Mouse (Mus musculus) lung, embryonic 14.5 days (tissue): ENCODE data around the gene Tbl3. TPM values are rescaled to one million over a fixed set of nuclear protein-coding genes. Genes with fewer than 3 reads are reported as not detected.
A peak's percentile ranks its signal among the peaks of the same experiment; 100 is the strongest.

Experiments
- ATAC-seq: fragments of 200-750 bp; cut with Nextera tagmentation; 2 replicates; pipeline ENCODE4 v1.8.0; 2017; ENCODE audit warnings: mild to moderate bottlenecking, moderate TSS enrichment, moderate library complexity; ENCODE audit not compliant: insufficient read depth
- DNase-seq: peaks from one replicate; pipeline ENCODE4 v3.0.0-alpha.2; 2015
- H3K27ac ChIP-seq: fragments of 300-500 bp; sonication (generic); 2 replicates; pipeline ENCODE4 v1.5.1; 2014; ENCODE audit warnings: low read depth, mild to moderate bottlenecking, moderate library complexity
- H3K27me3 ChIP-seq: fragments of 300-500 bp; sonication (generic); 2 replicates; pipeline ENCODE4 v1.6.1; 2014; ENCODE audit warnings: low read length, control low read depth; ENCODE audit not compliant: insufficient read depth
- H3K36me3 ChIP-seq: fragments of 300-500 bp; sonication (generic); 2 replicates; pipeline ENCODE4 v1.6.1; 2014; ENCODE audit warnings: control low read depth; ENCODE audit not compliant: insufficient read depth
- H3K4me1 ChIP-seq: fragments of 300-500 bp; sonication (generic); 2 replicates; pipeline ENCODE4 v1.6.1; 2014; ENCODE audit warnings: antibody characterized with exemption, control low read depth; ENCODE audit not compliant: insufficient read depth
- H3K4me2 ChIP-seq: fragments of 300-500 bp; sonication (generic); 2 replicates; pipeline ENCODE4 v1.6.1; 2014; ENCODE audit warnings: mild to moderate bottlenecking
- H3K4me3 ChIP-seq: fragments of 300-500 bp; sonication (generic); 2 replicates; pipeline ENCODE4 v1.5.1; 2014; ENCODE audit warnings: low read depth, low read length
- H3K9ac ChIP-seq: fragments of 300-500 bp; sonication (generic); 2 replicates; pipeline ENCODE4 v1.6.1; 2014
- H3K9me3 ChIP-seq: fragments of 300-500 bp; sonication (generic); 2 replicates; pipeline ENCODE4 v1.6.1; 2016; ENCODE audit warnings: low read depth, low read length, control low read depth
- CTCF ChIP-seq: IDR thresholded peaks from 2 replicates; pipeline ENCODE4 v1.5.1; 2016; ENCODE audit warnings: antibody characterized with exemption, low read depth
- WGBS: fragments of 180-500 bp; shearing (Covaris S2); extraction: QIAGEN DNeasy Blood & Tissue Kit; methylation state at CpG from one replicate; pipeline ENCODE4 v1.1.7; 2014; 5-methylcytosine and 5-hydroxymethylcytosine counted together
- polyA plus RNA-seq: library from polyadenylated mRNA; unstranded; fragments of >200 nt; fragmentation: Nextera tagmentation; extraction: Ambion mirVana; gene quantifications from 2 replicates; pipeline ENCODE4 v1.2.1, GENCODE M21; 2014

The Tbl3 gene
- polyA plus RNA-seq, 1 experiment from 2014 or later = 112 TPM

DNA sequence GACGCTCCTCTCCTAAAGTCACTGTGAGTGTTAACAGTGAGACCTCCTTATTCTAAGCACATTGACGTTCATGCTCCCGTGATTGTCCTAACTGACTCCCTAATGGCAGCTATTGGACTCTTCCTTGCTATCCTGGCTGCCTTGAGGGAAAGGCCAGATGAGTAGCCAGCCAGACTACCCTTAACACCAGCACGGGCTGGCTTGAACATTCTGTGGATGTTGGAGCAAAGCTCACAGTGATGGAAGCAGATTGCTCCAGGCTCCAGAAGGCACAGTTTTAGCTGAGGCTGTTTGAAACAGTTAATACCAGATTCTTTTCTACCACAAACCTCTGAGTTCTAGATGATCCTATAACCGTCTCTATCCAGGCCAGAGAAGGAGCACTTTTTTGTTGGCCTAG is 36.4 kb upstream of the Tbl3 start:
- Histone ChIP-seq H3K9me3 (no peaks in the 10 kb centered on the region), H3K9ac (no peak overlapping the region), H3K27ac (no peak overlapping the region), H3K4me1 (no peaks in the 10 kb centered on the region), H3K4me2 (no peak overlapping the region), H3K27me3 (no peaks in the 10 kb centered on the region), H3K36me3 (peaks cover 12% of the 10 kb centered on the region; the same call in 1 of the 2 replicates), H3K4me3 (no peak overlapping the region)
- DNase-seq (no peak), ATAC-seq (no peak)
- no peak for TF ChIP-seq CTCF
- WGBS = 72% methylated on average over 5 of the region's 5 CpGs

DNA sequence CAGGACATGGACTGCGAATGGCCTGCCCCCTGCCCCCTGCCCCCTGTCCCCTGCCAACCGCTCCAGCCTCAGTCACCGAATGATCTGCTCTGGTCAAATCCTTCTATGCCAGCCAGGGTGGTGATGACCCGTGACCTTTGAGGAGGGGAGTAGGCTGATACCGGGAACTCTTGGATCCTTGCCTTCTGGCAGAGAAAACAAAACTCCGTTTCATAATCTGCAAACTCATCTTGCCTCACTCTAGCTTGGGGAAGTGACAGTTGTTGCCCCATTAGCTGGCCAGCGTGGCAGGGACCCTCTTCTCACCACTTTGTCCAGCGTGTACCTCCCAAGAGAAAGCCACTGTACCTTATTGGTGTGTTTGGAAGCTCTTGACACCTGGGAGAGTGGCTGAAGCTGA is 34.8 kb upstream of the Tbl3 start:
- ATAC-seq = no peak
- DNase-seq = no peak
- WGBS = 76% methylated on average over 8 of the region's 8 CpGs
- H3K36me3 ChIP-seq = peaks cover 12% of the 10 kb centered on the region; the same call in 1 of the 2 replicates
- peaks cover 2% of the 10 kb centered on the region; the same call in 1 of the 2 replicates for H3K4me1 ChIP-seq
- H3K9ac ChIP-seq = no peak overlapping the region; the same call in 1 of the 2 replicates
- TF ChIP-seq CTCF = no peak
- no peak overlapping the region for H3K4me3 ChIP-seq
- no peak overlapping the region for H3K27ac ChIP-seq
- no peak overlapping the region for H3K4me2 ChIP-seq
- no peaks in the 10 kb centered on the region for H3K27me3 ChIP-seq
- no peaks in the 10 kb centered on the region for H3K9me3 ChIP-seq

DNA sequence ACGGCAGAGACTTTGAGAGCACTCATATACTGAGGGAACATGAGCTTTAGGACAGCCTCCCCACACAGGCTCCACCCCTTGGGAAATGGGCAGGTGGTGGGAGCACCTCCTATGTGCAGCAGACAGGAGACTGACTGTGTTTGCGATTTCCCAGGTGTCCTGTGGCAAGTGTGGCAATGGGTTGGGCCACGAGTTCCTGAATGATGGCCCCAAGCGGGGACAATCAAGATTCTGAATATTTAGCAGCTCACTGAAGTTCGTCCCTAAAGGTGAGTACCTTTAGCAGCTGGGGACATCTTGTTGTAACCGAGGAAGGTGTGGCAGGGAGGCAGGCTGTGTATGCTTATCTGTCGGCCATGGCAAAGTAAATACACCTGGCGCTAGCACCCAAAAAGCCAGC is 32.5 kb upstream of the Tbl3 start:
- peaks cover 11% of the 10 kb centered on the region for H3K4me1 ChIP-seq
- no peaks in the 10 kb centered on the region for H3K9me3 ChIP-seq
- DNase-seq (no peak), ATAC-seq (no peak)
- no peak overlapping the region for H3K27ac ChIP-seq
- peaks cover 12% of the 10 kb centered on the region; the same call in 1 of the 2 replicates for H3K36me3 ChIP-seq
- no peak overlapping the region for H3K4me2 ChIP-seq
- no peaks in the 10 kb centered on the region for H3K27me3 ChIP-seq
- WGBS = 68% methylated on average over 8 of the region's 8 CpGs
- no peak for TF ChIP-seq CTCF
- H3K9ac ChIP-seq = no peak overlapping the region
- no peak overlapping the region for H3K4me3 ChIP-seq

DNA sequence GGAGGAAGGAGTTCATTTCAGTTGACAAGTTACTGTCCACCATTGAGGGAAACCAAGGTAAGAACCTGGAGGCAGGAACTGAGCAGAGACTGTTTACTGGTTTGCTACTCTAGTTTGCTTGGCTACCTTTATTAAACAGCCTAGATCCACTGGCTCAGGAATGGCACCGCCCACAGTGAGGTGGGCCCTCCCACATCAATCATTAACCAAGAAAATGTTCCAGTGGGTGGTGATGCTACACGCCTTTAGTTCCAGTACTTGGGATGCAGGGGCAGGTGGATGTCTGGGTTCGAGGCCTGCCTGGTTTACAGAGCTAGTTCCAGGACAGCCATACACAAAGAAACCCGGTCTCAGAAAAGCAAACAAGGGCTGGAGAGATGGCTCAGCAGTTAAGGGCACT is 30.8 kb upstream of the Tbl3 start:
- no peak for ATAC-seq
- Histone ChIP-seq H3K27ac (no peak overlapping the region), H3K9me3 (no peaks in the 10 kb centered on the region), H3K27me3 (no peaks in the 10 kb centered on the region), H3K4me1 (peaks cover 11% of the 10 kb centered on the region), H3K4me2 (no peak overlapping the region), H3K4me3 (no peak overlapping the region), H3K36me3 (peaks cover 12% of the 10 kb centered on the region; the same call in 1 of the 2 replicates), H3K9ac (no peak overlapping the region)
- TF ChIP-seq CTCF = no peak
- DNase-seq = no peak
- WGBS = 72% methylated on average over 4 of the region's 4 CpGs

DNA sequence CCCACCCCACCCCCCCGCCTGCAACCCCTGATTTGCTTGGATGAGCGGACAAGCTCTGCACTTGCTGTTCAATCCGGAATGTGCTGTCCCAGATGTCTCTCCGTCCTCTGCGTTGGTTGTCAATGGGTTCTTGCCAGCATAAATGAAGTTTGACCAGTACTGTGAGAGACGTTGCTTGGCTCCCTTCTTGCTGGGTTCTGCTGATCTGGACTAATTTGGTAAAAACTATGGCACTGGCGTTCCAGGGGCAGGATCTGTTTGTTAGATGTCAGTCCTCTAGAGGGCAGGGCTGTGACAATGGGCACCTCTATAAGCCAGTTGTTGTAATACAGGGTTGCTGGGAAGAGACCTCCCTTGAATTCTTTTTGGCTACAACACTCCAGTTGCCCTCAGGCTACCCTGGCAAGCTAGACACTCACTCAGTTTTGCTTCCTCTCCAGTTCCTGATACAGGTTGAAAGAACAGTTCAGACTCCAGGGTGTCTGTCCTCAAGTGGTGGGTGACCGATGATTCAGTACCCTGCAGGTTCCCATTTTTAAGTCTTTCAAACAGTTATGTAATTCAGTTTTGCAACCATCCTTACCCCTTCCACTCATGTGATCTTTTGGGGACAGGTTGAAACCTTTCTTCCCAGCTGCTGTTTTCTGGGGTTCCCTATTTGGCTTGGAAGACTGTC is 29.8 kb upstream of the Tbl3 start:
- WGBS = 26% methylated on average over 8 of the region's 8 CpGs
- TF ChIP-seq CTCF = peak; percentile 25; the same call in 1 of the 2 replicates
- Histone ChIP-seq H3K4me3 (peak overlapping the region; percentile 65), H3K36me3 (peaks cover 8% of the 10 kb centered on the region; the same call in 1 of the 2 replicates), H3K4me2 (peak overlapping the region; percentile 83), H3K9me3 (no peaks in the 10 kb centered on the region), H3K27ac (no peak overlapping the region), H3K4me1 (peaks cover 11% of the 10 kb centered on the region), H3K9ac (peak overlapping the region; percentile 76), H3K27me3 (no peaks in the 10 kb centered on the region)
- no peak for ATAC-seq
- DNase-seq = no peak

DNA sequence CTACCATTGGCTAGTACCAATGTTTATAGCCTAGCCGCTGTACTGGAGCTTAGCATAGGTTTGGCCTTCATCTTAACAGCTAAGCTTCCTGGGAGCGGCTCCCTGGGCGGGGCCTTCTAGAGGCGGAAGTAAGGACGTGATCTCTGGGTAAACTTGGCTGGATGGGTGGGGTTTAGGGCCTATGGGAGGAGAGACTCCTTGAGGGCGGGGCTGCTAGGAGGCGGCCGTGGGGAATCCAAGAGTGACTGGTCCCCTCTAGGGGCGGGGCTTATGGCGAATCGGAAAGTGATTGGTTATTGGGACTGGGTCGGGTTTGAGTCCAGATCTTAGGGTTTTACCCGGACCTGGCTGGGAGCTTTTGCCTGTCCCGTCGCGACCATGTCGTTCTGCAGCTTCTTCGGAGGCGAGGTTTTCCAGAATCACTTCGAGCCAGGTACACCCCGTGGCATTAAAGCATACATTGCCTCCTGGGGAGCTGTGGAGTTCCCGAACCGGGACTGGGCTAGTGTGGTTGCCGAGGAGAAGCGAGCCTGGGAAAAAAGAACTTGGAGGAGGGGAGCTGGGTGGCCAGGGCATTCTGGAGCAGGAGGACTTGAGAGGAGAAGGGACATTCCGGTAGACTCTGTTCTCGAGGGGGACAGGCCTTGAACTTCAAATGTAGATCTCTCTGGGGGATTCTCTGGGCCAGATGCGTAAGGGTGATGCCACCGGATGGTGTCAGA is 29.0 kb upstream of the Tbl3 start, which contains the start of gene Msrb1:
TSS of gene Msrb1 (plus strand) at position 313 of the 722 bp plus-strand sequence.
- no peak for TF ChIP-seq CTCF
- Histone ChIP-seq H3K27ac (peak within 1 kb of the TSS; percentile 59), H3K36me3 (no peaks in the 10 kb centered on the region), H3K4me2 (peak within 1 kb of the TSS; percentile 83), H3K4me1 (peaks cover 11% of the 10 kb centered on the region), H3K27me3 (no peaks in the 10 kb centered on the region), H3K9me3 (no peaks in the 10 kb centered on the region), H3K4me3 (peak within 1 kb of the TSS; percentile 65), H3K9ac (peak within 1 kb of the TSS; percentile 76)
- ATAC-seq = peak; percentile 97
- WGBS = 2% methylated on average over 29 of the region's 29 CpGs
- peak; percentile 99 for DNase-seq

DNA sequence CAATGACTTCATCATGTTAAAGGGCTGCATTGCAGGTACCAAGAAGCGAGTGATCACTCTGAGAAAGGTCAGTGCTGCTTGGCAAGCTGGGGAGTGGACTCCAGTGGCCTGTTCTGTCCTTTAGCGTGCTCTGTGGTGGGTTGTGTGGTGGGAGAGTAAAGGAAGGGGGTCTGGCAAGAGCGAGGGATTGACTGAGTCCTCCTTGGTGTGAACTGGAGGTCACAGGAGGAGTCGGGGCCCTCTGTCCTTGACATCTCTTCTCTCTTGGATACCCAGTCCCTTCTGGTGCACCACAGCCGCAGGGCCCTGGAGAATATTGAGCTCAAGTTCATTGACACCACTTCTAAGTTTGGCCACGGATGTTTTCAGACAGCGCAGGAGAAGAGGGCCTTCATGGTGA is 28.0 kb upstream of the Tbl3 start:
- peaks cover 11% of the 10 kb centered on the region for H3K4me1 ChIP-seq
- no peak overlapping the region for H3K27ac ChIP-seq
- no peaks in the 10 kb centered on the region for H3K36me3 ChIP-seq
- no peaks in the 10 kb centered on the region for H3K9me3 ChIP-seq
- no peak for TF ChIP-seq CTCF
- no peak overlapping the region for H3K9ac ChIP-seq
- no peak overlapping the region for H3K4me3 ChIP-seq
- DNase-seq = no peak
- 85% methylated on average over 7 of the region's 7 CpGs for WGBS
- ATAC-seq = no peak
- no peak overlapping the region for H3K4me2 ChIP-seq
- H3K27me3 ChIP-seq = no peaks in the 10 kb centered on the region
